Mouse (Mus musculus): ENCODE data around the gene Itpkb. TPM values are rescaled to one million over a fixed set of nuclear protein-coding genes. Genes with fewer than 3 reads are reported as not detected.

Itpkb gene
- polyA plus RNA-seq, 1 experiment: 12.4 TPM

- H3K27ac ChIP-seq (ENCODE audit: insufficient read depth, low read length): no peak overlapping the region
- no peaks in the 10 kb centered on the region for H3K27me3 ChIP-seq (ENCODE audit: control insufficient read depth, insufficient read depth, low read length, poor library complexity, severe bottlenecking)
- no peaks in the 10 kb centered on the region for H3K36me3 ChIP-seq (ENCODE audit: control insufficient read depth, insufficient read depth, low read length, poor library complexity, severe bottlenecking)
- no peak for TF ChIP-seq EP300 (IDR thresholded peaks at IDR 0.05; ENCODE audit: insufficient read depth, low read depth, low read length)
- TF ChIP-seq CTCF (IDR thresholded peaks at IDR 0.05; ENCODE audit: low read depth, low read length): no peak
- no peak for TF ChIP-seq POLR2A (IDR thresholded peaks at IDR 0.05; ENCODE audit: insufficient read depth, low read length)
- H3K9me3 ChIP-seq (replicated peaks; ENCODE audit: control insufficient read depth, insufficient read depth, low read length, poor library complexity, severe bottlenecking): no peaks in the 10 kb centered on the region
- no peak overlapping the region for H3K4me3 ChIP-seq (ENCODE audit: low read depth, low read length)
- no peaks in the 10 kb centered on the region for H3K4me1 ChIP-seq (ENCODE audit: control insufficient read depth, insufficient read depth, low read length)
- no peak overlapping the region for H3K9ac ChIP-seq (ENCODE audit: low read depth, poor library complexity, severe bottlenecking)
Measured at GRCm38 (mm10) chr1:180460721-180461120, 130.4 kb downstream of the Itpkb start.

GRCm38 (mm10) chr1:180462396-180462795 is 132.1 kb downstream of the Itpkb start:
- TF ChIP-seq CTCF (IDR thresholded peaks at IDR 0.05; ENCODE audit: low read depth, low read length) (no peak), EP300 (IDR thresholded peaks at IDR 0.05; ENCODE audit: insufficient read depth, low read depth, low read length) (no peak), POLR2A (IDR thresholded peaks at IDR 0.05; ENCODE audit: insufficient read depth, low read length) (no peak)

GRCm38 (mm10) chr1:180462983-180463475 is 132.7 kb downstream of the Itpkb start:
- Histone ChIP-seq H3K9ac (ENCODE audit: low read depth, poor library complexity, severe bottlenecking) (no peak overlapping the region), H3K4me1 (ENCODE audit: control insufficient read depth, insufficient read depth, low read length) (no peaks in the 10 kb centered on the region), H3K36me3 (ENCODE audit: control insufficient read depth, insufficient read depth, low read length, poor library complexity, severe bottlenecking) (no peaks in the 10 kb centered on the region), H3K9me3 (replicated peaks; ENCODE audit: control insufficient read depth, insufficient read depth, low read length, poor library complexity, severe bottlenecking) (no peaks in the 10 kb centered on the region), H3K4me3 (ENCODE audit: low read depth, low read length) (no peak overlapping the region), H3K27ac (ENCODE audit: insufficient read depth, low read length) (no peak overlapping the region), H3K27me3 (ENCODE audit: control insufficient read depth, insufficient read depth, low read length, poor library complexity, severe bottlenecking) (no peaks in the 10 kb centered on the region)
- TF ChIP-seq CTCF (IDR thresholded peaks at IDR 0.05; ENCODE audit: low read depth, low read length): no peak

More at GRCm38 (mm10) chr1:180462396-180462795, 132.1 kb downstream of the Itpkb start:
- H3K27ac ChIP-seq (ENCODE audit: insufficient read depth, low read length): no peak overlapping the region
- H3K9ac ChIP-seq (ENCODE audit: low read depth, poor library complexity, severe bottlenecking): no peak overlapping the region
- no peaks in the 10 kb centered on the region for H3K4me1 ChIP-seq (ENCODE audit: control insufficient read depth, insufficient read depth, low read length)
- no peak overlapping the region for H3K4me3 ChIP-seq (ENCODE audit: low read depth, low read length)
- H3K9me3 ChIP-seq (replicated peaks; ENCODE audit: control insufficient read depth, insufficient read depth, low read length, poor library complexity, severe bottlenecking): no peaks in the 10 kb centered on the region
- no peaks in the 10 kb centered on the region for H3K27me3 ChIP-seq (ENCODE audit: control insufficient read depth, insufficient read depth, low read length, poor library complexity, severe bottlenecking)
- H3K36me3 ChIP-seq (ENCODE audit: control insufficient read depth, insufficient read depth, low read length, poor library complexity, severe bottlenecking): no peaks in the 10 kb centered on the region

GRCm38 (mm10) chr1:180464357-180464756 is 134.1 kb downstream of the Itpkb start:
- Histone ChIP-seq H3K27ac (ENCODE audit: insufficient read depth, low read length) (no peak overlapping the region), H3K36me3 (ENCODE audit: control insufficient read depth, insufficient read depth, low read length, poor library complexity, severe bottlenecking) (no peaks in the 10 kb centered on the region), H3K9me3 (replicated peaks; ENCODE audit: control insufficient read depth, insufficient read depth, low read length, poor library complexity, severe bottlenecking) (no peaks in the 10 kb centered on the region), H3K27me3 (ENCODE audit: control insufficient read depth, insufficient read depth, low read length, poor library complexity, severe bottlenecking) (no peaks in the 10 kb centered on the region), H3K9ac (ENCODE audit: low read depth, poor library complexity, severe bottlenecking) (no peak overlapping the region), H3K4me1 (ENCODE audit: control insufficient read depth, insufficient read depth, low read length) (no peaks in the 10 kb centered on the region), H3K4me3 (ENCODE audit: low read depth, low read length) (no peak overlapping the region)
- no peak for TF ChIP-seq EP300 (IDR thresholded peaks at IDR 0.05; ENCODE audit: insufficient read depth, low read depth, low read length)
- no peak for TF ChIP-seq POLR2A (IDR thresholded peaks at IDR 0.05; ENCODE audit: insufficient read depth, low read length)
- TF ChIP-seq CTCF (IDR thresholded peaks at IDR 0.05; ENCODE audit: low read depth, low read length): no peak

- no peaks in the 10 kb centered on the region for H3K9me3 ChIP-seq (replicated peaks; ENCODE audit: control insufficient read depth, insufficient read depth, low read length, poor library complexity, severe bottlenecking)
- no peak overlapping the region for H3K9ac ChIP-seq (ENCODE audit: low read depth, poor library complexity, severe bottlenecking)
- H3K27me3 ChIP-seq (ENCODE audit: control insufficient read depth, insufficient read depth, low read length, poor library complexity, severe bottlenecking): no peaks in the 10 kb centered on the region
- no peak overlapping the region for H3K27ac ChIP-seq (ENCODE audit: insufficient read depth, low read length)
- H3K4me1 ChIP-seq (ENCODE audit: control insufficient read depth, insufficient read depth, low read length): no peaks in the 10 kb centered on the region
- no peak for TF ChIP-seq CTCF (IDR thresholded peaks at IDR 0.05; ENCODE audit: low read depth, low read length)
- no peak for TF ChIP-seq POLR2A (IDR thresholded peaks at IDR 0.05; ENCODE audit: insufficient read depth, low read length)
- no peak for TF ChIP-seq EP300 (IDR thresholded peaks at IDR 0.05; ENCODE audit: insufficient read depth, low read depth, low read length)
- H3K4me3 ChIP-seq (ENCODE audit: low read depth, low read length): no peak overlapping the region
- no peaks in the 10 kb centered on the region for H3K36me3 ChIP-seq (ENCODE audit: control insufficient read depth, insufficient read depth, low read length, poor library complexity, severe bottlenecking)
Measured at GRCm38 (mm10) chr1:180465620-180466019, 135.3 kb downstream of the Itpkb start.

GRCm38 (mm10) chr1:180468004-180468403 is 137.7 kb downstream of the Itpkb start:
- Histone ChIP-seq H3K4me1 (ENCODE audit: control insufficient read depth, insufficient read depth, low read length) (no peaks in the 10 kb centered on the region), H3K9ac (ENCODE audit: low read depth, poor library complexity, severe bottlenecking) (no peak overlapping the region), H3K27me3 (ENCODE audit: control insufficient read depth, insufficient read depth, low read length, poor library complexity, severe bottlenecking) (no peaks in the 10 kb centered on the region), H3K36me3 (ENCODE audit: control insufficient read depth, insufficient read depth, low read length, poor library complexity, severe bottlenecking) (no peaks in the 10 kb centered on the region), H3K4me3 (ENCODE audit: low read depth, low read length) (no peak overlapping the region), H3K9me3 (replicated peaks; ENCODE audit: control insufficient read depth, insufficient read depth, low read length, poor library complexity, severe bottlenecking) (no peaks in the 10 kb centered on the region), H3K27ac (ENCODE audit: insufficient read depth, low read length) (no peak overlapping the region)
- TF ChIP-seq EP300 (IDR thresholded peaks at IDR 0.05; ENCODE audit: insufficient read depth, low read depth, low read length) (no peak), POLR2A (IDR thresholded peaks at IDR 0.05; ENCODE audit: insufficient read depth, low read length) (no peak), CTCF (IDR thresholded peaks at IDR 0.05; ENCODE audit: low read depth, low read length) (no peak)
